Mouse (Mus musculus) thymus, postnatal 0 days (tissue): ENCODE measurements around the gene Acox2. TPM values are rescaled to one million over a fixed set of nuclear protein-coding genes. Genes with fewer than 3 reads are reported as not detected.

Source experiments
- polyA plus RNA-seq: library from polyadenylated mRNA; unstranded; fragments of >200 nt; fragmentation: Nextera tagmentation; extraction: Ambion mirVana; gene quantifications from 2 replicates; pipeline ENCODE4 v1.2.1, GENCODE M21; 2015

The Acox2 gene
- polyA plus RNA-seq, 1 experiment from 2014 or later: 0.75 TPM

Other genes starting within 250 kb of the Acox2 start
- 64.3 and 71.9 TPM in 2 replicates for gene Rpp14, start 179.0 kb downstream of the Acox2 start, polyA plus RNA-seq
- 30.9 and 31.9 TPM in 2 replicates for gene Pxk, start 161.1 kb downstream of the Acox2 start, polyA plus RNA-seq
- gene Pdhb, start 86.3 kb downstream of the Acox2 start, polyA plus RNA-seq: 227 and 232 TPM in 2 replicates
- gene Kctd6, start 45.2 kb downstream of the Acox2 start, polyA plus RNA-seq: 10.2 and 12.6 TPM in 2 replicates
- gene Fam107a, start 58.7 kb upstream of the Acox2 start, polyA plus RNA-seq: 0.16 and 0.17 TPM in 2 replicates
- gene Oit1, start 119.4 kb upstream of the Acox2 start, polyA plus RNA-seq: 3.6 and 4.3 TPM in 2 replicates